Mouse (Mus musculus) kidney, embryonic 14.5 days (tissue): ENCODE results near the gene Senp1. TPM values are rescaled to one million over a fixed set of nuclear protein-coding genes. Genes with fewer than 3 reads are reported as not detected.
A peak's percentile ranks its signal among the peaks of the same experiment; 100 is the strongest.

Experiments
- ATAC-seq: fragments of 200-750 bp; cut with Nextera tagmentation; 2 replicates; pipeline ENCODE4 v1.8.0; 2017; ENCODE audit warnings: moderate number of reproducible peaks, mild to moderate bottlenecking, moderate TSS enrichment, moderate library complexity; ENCODE audit not compliant: low FRiP score, low TSS enrichment
- H3K27ac ChIP-seq: fragments of 300-500 bp; sonication (generic); 2 replicates; pipeline ENCODE4 v1.5.1; 2014; ENCODE audit warnings: low read depth, mild to moderate bottlenecking, low read length, moderate library complexity, mixed read lengths
- H3K27me3 ChIP-seq: fragments of 300-500 bp; sonication (generic); 2 replicates; pipeline ENCODE4 v1.6.1; 2014; ENCODE audit warnings: mild to moderate bottlenecking, low read length; ENCODE audit not compliant: control insufficient read depth, insufficient read depth
- H3K36me3 ChIP-seq: fragments of 300-500 bp; sonication (generic); 2 replicates; pipeline ENCODE4 v1.6.1; 2014; ENCODE audit warnings: low read length, mixed read lengths; ENCODE audit not compliant: control insufficient read depth, insufficient read depth
- H3K4me1 ChIP-seq: fragments of 300-500 bp; sonication (generic); 2 replicates; pipeline ENCODE4 v1.6.1; 2014; ENCODE audit warnings: low read length, mixed read lengths; ENCODE audit not compliant: control insufficient read depth, insufficient read depth
- H3K4me2 ChIP-seq: fragments of 300-500 bp; sonication (generic); replicated peaks from 2 replicates; pipeline ENCODE4 v1.6.1; 2014; ENCODE audit warnings: low read depth, mild to moderate bottlenecking, low read length
- H3K4me3 ChIP-seq: fragments of 300-500 bp; sonication (generic); 2 replicates; pipeline ENCODE4 v1.5.1; 2014; ENCODE audit warnings: mild to moderate bottlenecking, low read length
- H3K9ac ChIP-seq: fragments of 300-500 bp; sonication (generic); 2 replicates; pipeline ENCODE4 v1.6.1; 2014; ENCODE audit warnings: low read depth, mild to moderate bottlenecking, low read length, moderate library complexity
- H3K9me3 ChIP-seq: fragments of 300-500 bp; sonication (generic); 2 replicates; pipeline ENCODE4 v1.6.1; 2016; ENCODE audit warnings: low read length; ENCODE audit not compliant: control insufficient read depth
- WGBS: fragments of 180-500 bp; shearing (Covaris S2); extraction: QIAGEN DNeasy Blood & Tissue Kit; methylation state at CpG from one replicate; pipeline ENCODE4 v1.1.7; 2014; 5-methylcytosine and 5-hydroxymethylcytosine counted together
- polyA plus RNA-seq: library from polyadenylated mRNA; unstranded; fragments of >200 nt; fragmentation: Nextera tagmentation; extraction: Ambion mirVana; gene quantifications from 2 replicates; pipeline ENCODE4 v1.2.1, GENCODE M21; 2014

Gene Senp1
- polyA plus RNA-seq, 1 experiment from 2014 or later, result 41.2 TPM

DNA sequence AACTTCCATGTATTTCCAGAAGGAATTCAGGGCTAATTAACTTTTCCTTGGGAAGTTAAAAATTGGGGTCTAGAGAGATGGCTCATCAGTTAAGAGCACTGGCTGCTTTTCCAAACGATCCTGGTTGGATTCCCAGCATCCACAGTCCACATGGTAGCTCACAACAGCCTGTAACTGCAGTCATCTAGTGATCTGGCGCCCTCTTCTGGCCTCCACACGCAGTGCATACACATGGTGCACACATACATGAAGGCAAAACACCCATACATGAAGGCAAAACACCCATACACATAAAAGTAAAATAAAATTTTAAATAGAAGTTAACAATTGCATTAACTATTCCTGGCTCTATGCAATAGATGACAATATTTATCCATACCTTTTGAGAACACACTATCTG, 3.4 kb upstream of the Senp1 start:
- H3K27me3 ChIP-seq, result no peaks in the 10 kb centered on the region
- H3K9ac ChIP-seq, result no peak overlapping the region
- H3K4me1 ChIP-seq, result peaks cover 5% of the 10 kb centered on the region; the same call in 1 of the 2 replicates
- no peaks in the 10 kb centered on the region for H3K9me3 ChIP-seq
- no peak for ATAC-seq
- no peaks in the 10 kb centered on the region for H3K36me3 ChIP-seq
- no peak overlapping the region for H3K27ac ChIP-seq
- WGBS, result 53% methylated on average over 3 of the region's 3 CpGs
- no peak overlapping the region for H3K4me2 ChIP-seq
- H3K4me3 ChIP-seq, result no peak overlapping the region

GRCm38 (mm10) chr15:98094905-98095304, 1.4 kb upstream of the Senp1 start:
- Histone ChIP-seq H3K27me3 (no peaks in the 10 kb centered on the region), H3K9ac (no peak overlapping the region), H3K4me2 (no peak overlapping the region), H3K27ac (no peak overlapping the region), H3K4me3 (no peak overlapping the region), H3K4me1 (peaks cover 11% of the 10 kb centered on the region; the same call in 1 of the 2 replicates), H3K9me3 (no peaks in the 10 kb centered on the region), H3K36me3 (no peaks in the 10 kb centered on the region)
- no peak for ATAC-seq
- WGBS, result 91% methylated on average over 12 of the region's 12 CpGs

DNA sequence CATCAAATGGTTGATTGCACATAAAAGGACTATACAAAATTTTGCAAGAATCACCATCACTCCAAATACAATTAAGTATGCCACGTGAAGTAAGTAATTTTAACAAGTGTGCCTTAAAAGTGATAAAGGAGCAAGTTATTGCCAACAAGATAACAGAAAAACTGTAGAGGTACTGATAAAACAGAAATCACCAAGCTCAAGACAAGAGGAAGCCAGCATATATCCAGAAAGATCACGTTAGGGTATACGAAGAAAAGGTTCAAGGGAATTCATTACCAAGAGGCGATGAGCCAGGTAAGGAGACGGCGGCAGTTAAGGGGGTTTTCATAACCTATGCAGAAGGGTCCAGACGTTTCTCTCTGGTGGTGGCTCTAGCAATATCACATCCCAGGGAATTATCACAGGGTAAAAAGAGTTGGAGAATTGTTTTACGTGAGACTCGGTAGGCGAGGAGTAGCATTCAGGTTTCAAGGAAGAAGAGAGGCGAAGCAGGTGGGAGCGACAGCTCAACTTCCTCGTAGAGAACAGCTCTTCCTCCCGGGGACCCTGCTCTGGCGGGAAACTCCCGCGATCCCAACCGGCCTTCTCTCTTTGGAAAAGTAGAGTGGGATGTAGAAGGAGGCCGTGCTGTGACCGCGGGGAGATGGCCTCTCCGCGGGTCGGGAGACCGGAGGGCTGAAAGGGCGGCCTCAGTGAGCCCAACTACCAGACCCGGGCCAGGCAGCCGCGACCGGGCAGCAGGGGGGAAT, 998 bp downstream of the Senp1 start, which contains the start of gene Pfkm:
Gene Pfkm (plus strand): TSS at position 218 of the 749 bp plus-strand sequence.
- H3K4me3 ChIP-seq, result peak within 1 kb of the TSS; percentile 90
- ATAC-seq, result peak; percentile 30; the same call in 1 of the 2 replicates
- under 1% methylated on average over 29 of the region's 30 CpGs for WGBS
- H3K4me1 ChIP-seq, result peaks cover 11% of the 10 kb centered on the region; the same call in 1 of the 2 replicates
- H3K27ac ChIP-seq, result peak within 1 kb of the TSS; percentile 98
- no peaks in the 10 kb centered on the region for H3K27me3 ChIP-seq
- peak within 1 kb of the TSS; percentile 83 for H3K4me2 ChIP-seq
- H3K9ac ChIP-seq, result peak within 1 kb of the TSS; percentile 94
- no peaks in the 10 kb centered on the region for H3K9me3 ChIP-seq
- peaks cover 5% of the 10 kb centered on the region; the same call in 1 of the 2 replicates for H3K36me3 ChIP-seq

- Histone ChIP-seq H3K9me3 (no peaks in the 10 kb centered on the region), H3K27me3 (no peaks in the 10 kb centered on the region), H3K27ac (no peak overlapping the region), H3K4me2 (peak overlapping the region; percentile 83), H3K36me3 (peaks cover 5% of the 10 kb centered on the region; the same call in 1 of the 2 replicates), H3K4me3 (peak overlapping the region; percentile 90), H3K4me1 (peaks cover 11% of the 10 kb centered on the region; the same call in 1 of the 2 replicates), H3K9ac (peak overlapping the region; percentile 94)
- no peak for ATAC-seq
- WGBS, result 18% methylated on average over 4 of the region's 4 CpGs
Measured at GRCm38 (mm10) chr15:98091841-98092240, 1.7 kb downstream of the Senp1 start.

DNA sequence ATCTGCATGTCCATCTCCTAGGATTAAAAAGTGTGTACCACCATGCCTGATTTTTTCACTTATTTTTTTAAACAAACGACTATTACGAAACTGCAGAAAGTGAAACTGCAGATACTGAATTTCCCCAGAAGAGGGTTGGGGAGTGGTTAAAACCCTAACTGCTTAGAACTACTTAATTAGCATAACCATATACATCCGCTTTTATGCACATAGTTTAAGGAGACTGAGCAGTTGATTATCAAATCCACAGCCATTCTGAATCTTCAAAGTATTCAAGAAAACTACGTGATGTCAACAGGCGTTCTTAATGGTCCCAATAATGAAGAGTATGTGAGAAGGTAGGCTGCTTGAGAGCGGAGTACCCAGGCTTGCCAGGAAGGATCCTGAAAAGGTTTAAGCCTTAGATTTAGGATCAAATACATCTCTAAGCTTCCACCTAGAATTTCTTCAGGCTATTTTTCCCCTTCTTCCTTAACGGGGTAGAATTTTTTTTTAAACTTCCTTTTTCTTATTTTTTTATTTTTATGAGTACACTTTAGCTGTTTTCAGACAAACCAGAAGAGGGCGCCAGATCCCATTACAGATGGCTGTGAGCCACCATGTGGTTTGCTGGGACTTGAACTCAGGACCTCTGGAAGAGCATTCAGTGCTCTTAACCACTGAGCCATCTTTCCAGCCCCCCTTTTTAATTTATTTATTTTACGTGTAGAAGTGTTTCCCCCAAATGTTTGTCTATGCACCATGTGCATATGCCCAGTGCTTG, 3.9 kb downstream of the Senp1 start:
- Histone ChIP-seq H3K9ac (no peak overlapping the region), H3K27me3 (no peaks in the 10 kb centered on the region), H3K4me2 (no peak overlapping the region), H3K36me3 (peaks cover 24% of the 10 kb centered on the region), H3K9me3 (no peaks in the 10 kb centered on the region), H3K4me3 (no peak overlapping the region), H3K27ac (no peak overlapping the region), H3K4me1 (peaks cover 11% of the 10 kb centered on the region; the same call in 1 of the 2 replicates)
- 78% methylated on average over 9 of the region's 9 CpGs for WGBS
- ATAC-seq, result no peak

DNA sequence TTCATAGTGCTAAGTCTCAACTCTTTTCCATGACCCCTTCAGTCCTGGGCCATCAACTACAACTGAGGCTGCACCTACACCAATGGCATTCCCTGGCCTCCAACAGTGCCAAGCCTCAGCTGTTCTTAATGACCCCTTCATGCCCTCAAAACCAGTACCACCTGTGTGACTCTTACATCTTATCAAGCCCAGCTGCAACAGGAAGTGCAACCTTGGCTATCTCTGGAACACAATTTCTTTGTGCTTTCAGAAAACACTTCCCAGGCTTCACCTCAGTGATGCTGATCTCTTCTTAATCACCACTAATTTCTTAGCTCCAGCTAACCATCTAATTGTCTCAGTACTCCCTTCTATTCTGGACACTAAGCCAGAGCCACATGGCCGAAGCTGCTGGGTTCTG, 4.7 kb downstream of the Senp1 start:
- WGBS, result 90% methylated on average over 1 of the region's 1 CpGs
- Histone ChIP-seq H3K9ac (no peak overlapping the region), H3K36me3 (peaks cover 30% of the 10 kb centered on the region)

GRCm38 (mm10) chr15:98076901-98077300, 16.6 kb downstream of the Senp1 start:
- Histone ChIP-seq H3K9me3 (no peaks in the 10 kb centered on the region), H3K4me3 (no peak overlapping the region), H3K27me3 (no peaks in the 10 kb centered on the region), H3K4me1 (no peaks in the 10 kb centered on the region), H3K4me2 (no peak overlapping the region), H3K27ac (no peak overlapping the region), H3K9ac (no peak overlapping the region), H3K36me3 (peaks cover 69% of the 10 kb centered on the region)
- 84% methylated on average over 6 of the region's 6 CpGs for WGBS
- no peak for ATAC-seq

More for the DNA sequence above, 4.7 kb downstream of the Senp1 start:
- H3K27me3 ChIP-seq, result no peaks in the 10 kb centered on the region
- no peak for ATAC-seq
- no peak overlapping the region for H3K4me3 ChIP-seq
- no peak overlapping the region for H3K4me2 ChIP-seq
- no peaks in the 10 kb centered on the region for H3K9me3 ChIP-seq
- H3K27ac ChIP-seq, result no peak overlapping the region
- H3K4me1 ChIP-seq, result peaks cover 11% of the 10 kb centered on the region; the same call in 1 of the 2 replicates

DNA sequence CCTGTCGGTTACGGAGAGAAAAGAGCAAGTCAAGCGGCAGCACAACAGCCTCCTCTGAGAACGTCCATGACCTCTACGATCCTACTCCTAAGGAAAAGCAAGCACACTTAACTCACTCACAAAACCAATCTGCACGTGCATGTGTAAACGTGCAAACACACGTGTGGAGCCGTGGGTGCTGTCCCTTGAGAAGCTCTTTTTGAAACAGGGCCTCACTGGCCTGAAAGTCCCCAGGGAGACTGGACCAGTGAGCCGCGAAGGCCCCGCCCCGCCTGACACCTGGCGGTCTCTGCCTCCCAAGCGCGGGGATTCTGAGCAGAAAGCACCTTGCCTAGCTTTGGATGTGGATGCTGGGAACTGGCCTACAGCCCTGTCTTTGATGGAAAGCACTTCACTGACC, 18.5 kb downstream of the Senp1 start:
- H3K27ac ChIP-seq, result no peak overlapping the region
- H3K27me3 ChIP-seq, result no peaks in the 10 kb centered on the region
- no peak overlapping the region for H3K4me3 ChIP-seq
- H3K4me2 ChIP-seq, result no peak overlapping the region
- peaks cover 74% of the 10 kb centered on the region for H3K36me3 ChIP-seq
- WGBS, result 86% methylated on average over 16 of the region's 16 CpGs
- H3K4me1 ChIP-seq, result no peaks in the 10 kb centered on the region
- H3K9ac ChIP-seq, result no peak overlapping the region
- H3K9me3 ChIP-seq, result no peaks in the 10 kb centered on the region
- ATAC-seq, result no peak

DNA sequence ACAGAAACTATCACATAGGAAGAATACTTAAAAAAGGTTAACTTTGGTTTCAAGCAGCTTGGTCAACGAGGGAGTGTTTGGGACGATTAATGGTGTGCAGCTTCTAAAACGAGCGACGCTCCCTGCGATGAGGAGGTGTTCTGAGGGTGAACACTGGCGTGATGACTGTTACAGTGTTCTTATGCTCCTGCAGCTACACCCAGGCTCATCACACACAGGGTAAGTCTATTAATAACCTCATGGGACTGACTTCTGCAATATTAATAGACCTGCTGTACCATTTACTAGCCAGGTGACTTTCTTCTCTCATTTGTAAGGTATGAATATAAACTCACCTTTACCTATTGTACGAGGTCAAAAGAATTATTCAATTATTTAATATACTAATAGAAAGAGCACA, 19.0 kb downstream of the Senp1 start:
- Histone ChIP-seq H3K27me3 (no peaks in the 10 kb centered on the region), H3K9me3 (no peaks in the 10 kb centered on the region), H3K4me1 (no peaks in the 10 kb centered on the region), H3K4me2 (no peak overlapping the region), H3K36me3 (peaks cover 79% of the 10 kb centered on the region), H3K9ac (no peak overlapping the region), H3K4me3 (no peak overlapping the region), H3K27ac (no peak overlapping the region)
- no peak for ATAC-seq
- 92% methylated on average over 8 of the region's 8 CpGs for WGBS
